Mouse (Mus musculus) adrenal gland, adult 8-10 months (tissue): ENCODE measurements around the gene Acp5. TPM values are rescaled to one million over a fixed set of nuclear protein-coding genes. Genes with fewer than 3 reads are reported as not detected.
"Not testable (repeated sequence)": the region's sequence is repeated elsewhere in the genome, so short reads cannot be mapped to it uniquely, and the experiment has no call there.

ENCODE experiments used
- DNase-seq: peaks from one replicate; pipeline ENCODE4 v3.0.0; 2022
- total RNA-seq, 4 experiments: library from RNA; stranded (reverse); gene quantifications; 2 replicates each; pipeline ENCODE4 v1.2.4; 2022

The Acp5 gene
- total RNA-seq: 10 to 100 TPM; 30.6 to 44.1 (median 36.6) TPM

GRCm38 (mm10) chr9:22135644-22136390 is at the start of gene Acp5:
TSS of gene Acp5 (minus strand) at chr9:22135711.
- no peak for DNase-seq

GRCm38 (mm10) chr9:22172318-22172717 is 36.8 kb upstream of the Acp5 start:
- no peak for DNase-seq

DNA sequence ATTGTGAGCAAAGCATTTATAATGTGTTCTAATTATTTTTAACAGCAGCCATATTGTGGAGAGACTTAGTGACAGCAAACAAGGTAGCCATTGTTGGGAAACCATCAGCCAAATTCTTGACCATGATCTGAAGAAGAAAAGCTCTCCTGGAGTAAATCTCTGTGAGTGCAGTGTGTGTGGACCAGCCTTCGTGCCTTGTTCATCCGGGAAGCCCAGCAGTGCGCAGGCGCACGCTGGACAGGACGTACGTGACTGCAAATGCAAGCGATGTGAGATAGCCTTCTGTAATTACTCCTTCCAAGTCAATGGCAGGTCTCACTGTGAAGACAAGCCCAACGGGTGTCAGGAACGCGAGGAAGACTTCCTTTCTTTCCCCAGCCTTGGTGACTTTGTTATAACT is 33.8 kb upstream of the Acp5 start:
- DNase-seq: no peak

DNA sequence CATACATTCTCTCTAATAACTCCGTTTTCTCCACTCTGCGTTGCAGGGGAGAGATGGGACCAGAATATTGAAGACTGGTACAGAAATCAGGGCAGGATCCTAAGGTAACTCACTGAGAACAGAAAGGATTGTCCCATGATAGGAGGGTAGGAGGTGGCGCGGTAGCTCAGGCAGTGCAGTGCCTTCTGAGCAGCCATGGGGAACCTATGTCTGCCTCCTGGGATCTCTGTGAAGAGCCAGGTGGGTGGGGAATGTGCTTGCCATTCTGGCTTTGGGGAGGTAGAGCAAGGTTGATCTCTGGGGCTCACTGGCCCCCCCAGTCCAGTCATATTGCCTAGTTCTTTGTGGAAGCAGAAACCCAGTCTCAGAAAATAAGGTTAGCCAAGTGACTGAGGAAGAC is 32.2 kb upstream of the Acp5 start:
- no peak for DNase-seq

- DNase-seq: no peak
Measured at GRCm38 (mm10) chr9:22166686-22167085, 31.2 kb upstream of the Acp5 start.

GRCm38 (mm10) chr9:22165964-22166363 is 30.5 kb upstream of the Acp5 start:
- DNase-seq: no peak

DNA sequence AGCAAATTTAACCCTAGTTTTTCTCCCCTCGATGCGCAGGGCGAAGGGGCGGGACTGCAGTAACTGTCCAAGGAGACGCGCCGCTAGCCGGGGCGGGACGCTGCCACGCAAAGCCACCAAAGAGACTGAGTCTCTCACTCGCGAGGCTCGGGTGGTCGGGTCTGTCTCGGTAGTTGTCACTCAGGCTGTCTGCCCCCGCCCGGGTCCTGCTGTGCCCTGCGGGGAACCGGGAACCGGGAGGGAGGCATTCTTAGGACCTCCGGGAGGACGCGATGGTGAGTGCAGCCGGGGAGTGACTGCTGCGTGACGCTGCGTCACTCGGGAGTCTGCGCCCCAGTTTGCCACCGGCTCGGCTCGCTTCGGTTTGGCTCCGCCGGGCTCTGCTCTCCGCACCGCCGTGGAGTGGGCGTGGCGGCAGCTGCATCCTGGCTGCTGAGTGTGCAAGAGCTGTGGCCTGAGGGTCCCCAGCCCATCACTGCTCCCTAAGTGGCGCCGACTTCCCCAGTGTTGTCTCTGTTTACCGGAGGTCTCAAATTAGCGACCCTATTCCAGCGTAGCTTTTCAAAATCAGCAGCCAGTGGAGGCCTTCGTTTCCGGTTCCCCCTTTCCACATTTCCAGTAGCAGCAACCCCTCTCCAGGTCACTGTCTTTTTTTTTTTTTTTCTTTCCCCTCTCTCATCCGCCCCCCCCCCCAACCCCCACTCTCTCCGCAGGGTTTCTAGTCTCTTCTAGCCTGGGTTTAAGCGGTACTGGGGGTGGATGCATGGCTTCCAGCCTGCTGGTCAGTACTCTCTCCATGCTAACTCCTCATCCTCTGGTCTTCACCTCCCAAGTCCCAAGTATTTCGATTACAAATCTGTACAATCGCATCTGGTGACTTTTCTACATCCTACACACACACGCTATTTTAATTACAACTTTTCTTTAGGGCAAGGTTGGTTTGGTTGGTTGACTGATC is 29.5 kb upstream of the Acp5 start:
- DNase-seq: no peak

DNA sequence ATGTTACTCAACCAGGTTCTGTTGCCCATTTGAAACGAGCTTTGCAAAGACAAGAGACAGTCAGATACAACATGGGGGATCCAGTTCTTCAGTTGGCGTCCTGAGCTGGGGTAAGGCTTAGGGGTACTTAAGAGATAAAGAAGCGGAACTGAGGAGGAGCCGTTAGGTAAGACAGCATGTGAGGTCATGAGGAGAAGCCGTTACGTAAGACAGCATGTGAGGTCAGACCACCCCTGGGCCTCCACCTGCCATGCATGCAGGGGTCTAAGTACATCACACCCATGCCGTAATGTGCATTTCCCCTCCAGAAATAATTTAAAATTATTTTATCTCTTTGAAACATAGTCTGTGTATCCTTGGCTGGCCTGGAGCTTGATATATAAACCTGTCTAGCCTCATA is 27.4 kb upstream of the Acp5 start:
- DNase-seq: no peak

GRCm38 (mm10) chr9:22162305-22162704 is 26.8 kb upstream of the Acp5 start:
- DNase-seq: no peak

DNA sequence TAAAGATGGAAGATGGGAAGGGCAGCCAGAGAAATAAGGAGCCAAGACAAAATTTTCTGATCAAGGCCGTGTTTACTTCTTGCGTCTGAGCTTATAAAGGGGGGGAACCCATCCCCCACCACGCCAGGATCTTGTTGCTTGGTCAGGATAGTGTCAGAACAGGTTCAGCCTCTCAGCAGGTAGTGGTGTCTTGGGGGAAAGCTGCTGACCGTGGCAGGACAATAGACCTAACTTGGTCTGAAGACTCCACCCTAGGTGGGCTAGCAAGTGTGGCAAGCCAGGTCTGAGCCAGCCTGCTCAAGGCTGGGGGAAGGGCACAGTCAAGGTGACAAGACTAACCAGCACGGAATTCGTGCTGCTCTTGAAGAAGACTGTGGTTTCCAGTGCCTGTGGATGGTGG is 25.8 kb upstream of the Acp5 start:
- no peak for DNase-seq

- DNase-seq: no peak
Measured at GRCm38 (mm10) chr9:22157516-22158265, 22.2 kb upstream of the Acp5 start.

DNA sequence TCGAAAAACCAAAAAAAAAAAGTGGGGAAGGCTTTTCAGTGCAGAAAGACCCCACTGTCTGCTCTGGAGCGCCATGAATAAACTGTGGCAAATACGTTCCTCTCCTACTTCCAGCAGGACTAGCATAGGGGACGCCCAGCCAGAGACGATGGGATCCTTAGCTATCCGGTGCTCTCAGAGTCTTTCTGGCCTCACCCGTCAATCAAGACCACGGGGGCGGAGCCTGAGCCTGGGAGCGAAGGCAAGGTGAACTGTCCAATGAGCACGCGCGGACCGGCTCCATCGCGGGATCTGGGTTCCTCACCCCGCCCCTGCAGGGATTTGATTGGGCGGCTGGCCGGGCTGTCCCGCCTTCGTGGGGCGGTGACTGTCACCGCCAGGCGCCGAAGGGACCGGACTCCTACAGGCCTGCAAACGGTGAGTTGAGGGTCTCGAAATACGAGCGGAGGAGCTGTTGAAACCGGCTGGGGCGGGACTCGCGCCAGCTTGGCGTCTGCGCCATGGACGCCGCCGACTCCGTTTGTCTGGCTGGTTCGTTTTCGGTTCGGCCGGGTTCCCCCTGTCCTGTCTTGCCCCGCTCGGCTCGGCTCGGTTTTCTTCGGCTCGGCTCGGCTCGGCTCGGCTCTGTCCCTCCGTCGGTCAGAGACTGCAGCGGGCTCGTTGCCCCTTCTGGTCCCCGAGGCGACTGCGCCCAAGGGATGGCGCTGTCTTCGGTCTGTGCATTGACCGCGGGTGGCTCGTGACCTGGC is 21.2 kb upstream of the Acp5 start, which contains the start of gene Pigyl:
TSS of gene Pigyl (plus strand) at position 350 of the 749 bp plus-strand sequence.
- peak; percentile 97 for DNase-seq

DNA sequence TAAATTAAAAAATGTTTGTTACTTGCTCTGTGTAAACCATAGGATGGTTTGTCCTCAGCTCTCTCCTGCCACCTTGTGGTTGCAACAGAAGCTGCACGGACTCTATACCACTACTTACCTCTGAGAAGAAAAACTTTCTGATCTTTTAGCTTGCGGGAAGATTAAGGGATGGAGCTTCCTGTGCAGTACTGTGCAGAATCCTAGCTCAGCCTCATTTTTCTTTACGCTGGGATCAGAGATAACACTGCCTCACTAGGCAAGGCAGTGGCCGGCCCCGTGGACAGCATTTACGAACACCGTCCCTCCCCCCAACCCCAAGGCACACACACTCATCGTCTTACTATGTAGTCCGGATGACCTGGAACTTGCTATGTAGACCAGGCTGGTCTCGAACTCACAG is 20.1 kb upstream of the Acp5 start:
- DNase-seq: no peak

DNA sequence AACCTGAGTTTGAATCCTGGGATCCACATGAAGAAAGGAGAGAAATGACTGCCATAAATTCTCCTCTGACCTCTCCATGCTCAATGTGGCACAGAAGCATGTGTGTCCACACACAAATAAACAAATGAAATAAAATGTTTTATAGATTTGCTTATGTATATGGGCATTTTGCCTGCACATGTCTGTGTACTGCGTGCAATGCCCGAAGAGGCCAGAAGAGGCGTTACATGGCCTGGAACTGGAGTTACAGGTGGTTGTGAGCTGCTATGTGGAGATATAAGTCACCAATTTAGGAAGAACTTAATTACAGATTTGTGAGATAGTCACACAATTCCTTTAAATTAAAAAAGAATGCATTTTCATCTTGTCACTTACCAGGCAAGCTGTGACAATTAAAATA is 18.3 kb upstream of the Acp5 start:
- DNase-seq: no peak

- DNase-seq: no peak
Measured at GRCm38 (mm10) chr9:22150946-22151345, 15.4 kb upstream of the Acp5 start.

DNA sequence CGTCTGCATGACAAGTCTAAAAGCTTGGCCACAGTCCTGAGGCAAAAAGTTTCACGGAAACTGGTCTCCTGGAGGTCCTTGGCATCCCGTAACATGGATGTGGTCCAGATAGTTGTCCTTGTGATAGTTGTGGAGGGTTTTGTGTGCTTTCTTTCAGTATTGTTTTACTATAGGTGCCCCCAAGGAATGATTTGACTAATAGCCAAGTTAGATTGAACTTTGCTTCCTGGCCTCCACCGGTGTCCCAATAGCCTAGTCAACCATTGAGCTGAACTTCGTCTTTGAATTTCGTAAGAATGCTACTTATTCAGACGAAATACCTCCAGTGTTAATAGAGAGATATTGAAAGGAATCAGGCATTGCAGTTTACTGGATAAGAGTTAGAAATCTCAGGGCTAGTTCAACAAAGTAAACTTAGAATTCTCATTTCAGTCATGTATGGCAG is 14.8 kb upstream of the Acp5 start:
- DNase-seq: not testable (repeated sequence)

GRCm38 (mm10) chr9:22149426-22150248 is 14.1 kb upstream of the Acp5 start:
- DNase-seq: no peak

DNA sequence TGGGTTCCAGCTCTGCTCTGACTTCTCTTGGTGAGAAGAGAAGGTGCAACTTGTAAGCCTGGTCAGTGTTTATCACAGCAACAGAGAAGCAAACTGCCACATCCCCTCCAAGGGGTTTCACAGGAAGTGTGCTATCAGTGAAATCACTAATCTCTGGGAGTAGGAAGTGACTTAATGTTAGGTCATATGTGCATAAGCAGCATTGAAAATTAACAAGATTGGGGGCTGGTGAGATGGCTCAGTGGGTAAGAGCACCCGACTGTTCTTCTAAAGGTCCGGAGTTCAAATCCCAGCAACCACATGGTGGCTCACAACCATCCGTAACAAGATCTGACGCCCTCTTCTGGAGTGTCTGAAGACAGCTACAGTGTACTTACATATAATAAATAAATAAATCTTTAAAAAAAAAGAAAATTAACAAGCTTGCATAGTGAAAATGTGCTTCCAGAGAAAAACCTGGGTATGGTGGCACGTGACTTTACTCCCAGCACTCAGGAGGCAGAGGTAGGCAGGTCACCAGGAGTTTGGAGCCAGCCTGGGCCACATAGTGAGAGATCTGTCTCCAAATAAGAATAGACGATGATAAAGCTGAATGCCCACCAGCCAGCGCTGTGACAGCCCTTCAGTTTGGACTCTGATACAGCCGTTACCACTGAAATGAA is 8.9 kb upstream of the Acp5 start:
- no peak for DNase-seq

DNA sequence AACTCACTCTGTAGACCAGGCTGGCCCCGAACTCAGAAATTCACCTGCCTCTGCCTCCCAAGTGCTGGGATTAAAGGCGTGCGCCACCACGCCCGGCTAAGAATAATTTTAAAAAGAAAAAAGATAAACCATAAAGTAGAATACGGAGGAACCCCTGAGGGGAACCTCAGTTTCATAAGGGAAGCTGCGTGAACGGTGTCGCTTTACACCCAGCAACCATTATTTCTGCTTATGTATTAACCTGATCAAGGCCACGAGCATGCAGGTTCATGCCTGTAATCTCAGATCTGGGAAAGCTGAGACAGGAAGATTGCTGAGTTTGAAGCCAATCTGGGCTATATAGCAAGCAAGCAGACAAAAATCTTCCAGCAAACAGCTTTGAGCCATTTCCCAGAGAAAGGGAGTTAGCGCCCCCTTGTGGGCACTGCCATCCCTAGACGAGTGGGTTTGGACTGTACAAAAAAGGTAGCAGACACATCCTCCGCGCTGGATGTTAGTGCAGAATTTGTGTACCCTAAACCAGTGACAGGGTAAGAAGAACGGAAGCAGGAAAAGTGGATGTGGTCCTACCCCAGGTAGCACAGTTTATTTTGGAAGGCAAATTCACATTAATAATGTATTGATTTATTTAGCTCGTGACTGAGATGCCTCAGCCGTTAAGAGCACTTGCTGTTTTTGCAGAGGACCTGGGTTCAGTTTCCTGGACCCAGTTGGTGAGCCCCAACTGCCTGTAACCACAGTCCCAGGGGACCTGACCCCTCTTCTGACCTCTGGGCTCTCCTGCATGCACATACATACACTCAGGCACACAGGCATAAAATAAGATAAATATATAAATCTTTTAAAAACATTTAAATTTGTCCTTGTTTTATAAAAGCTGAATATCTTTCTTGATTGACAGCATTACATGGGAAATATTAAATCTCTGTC is 7.9 kb upstream of the Acp5 start:
- DNase-seq: peak; percentile 67
